Mouse (Mus musculus) megakaryocyte, embryonic 14.5 days (primary cell): ENCODE measurements around the gene Zfp691. TPM values are rescaled to one million over a fixed set of nuclear protein-coding genes. Genes with fewer than 3 reads are reported as not detected.

Source experiments
- H3K27me3 ChIP-seq: replicated peaks from 2 replicates; pipeline ENCODE3; 2012; ENCODE audit warnings: inconsistent platforms
- H3K36me3 ChIP-seq: replicated peaks from 2 replicates; pipeline ENCODE3; 2012; ENCODE audit warnings: low read length, inconsistent platforms, mixed read lengths
- H3K4me1 ChIP-seq: 2 replicates; pipeline ENCODE4 v1.6.1; 2012; ENCODE audit warnings: inconsistent platforms
- H3K4me3 ChIP-seq: replicated peaks from 2 replicates; pipeline ENCODE3; 2012; ENCODE audit warnings: moderate library complexity, mild to moderate bottlenecking, inconsistent platforms
- H3K9me3 ChIP-seq: 2 replicates; pipeline ENCODE4 v1.6.1; 2012; ENCODE audit warnings: inconsistent platforms
- FLI1 ChIP-seq: IDR thresholded peaks from 2 replicates; pipeline ENCODE4 v1.6.1; 2012; ENCODE audit warnings: low read length, inconsistent platforms, mixed read lengths
- GATA1 ChIP-seq: IDR thresholded peaks from 3 replicates; pipeline ENCODE4 v1.6.1; 2012; ENCODE audit warnings: mixed read lengths, low read length, inconsistent platforms, borderline replicate concordance
- polyA plus RNA-seq: library from polyadenylated mRNA; stranded (reverse); fragments of >175 nt; gene quantifications from 2 replicates; pipeline ENCODE4 v1.2.3, GENCODE M21; 2012; ENCODE audit warnings: low replicate concordance; ENCODE audit not compliant: insufficient read depth

The Zfp691 gene
- polyA plus RNA-seq, 1 experiment: 9.7 TPM

DNA sequence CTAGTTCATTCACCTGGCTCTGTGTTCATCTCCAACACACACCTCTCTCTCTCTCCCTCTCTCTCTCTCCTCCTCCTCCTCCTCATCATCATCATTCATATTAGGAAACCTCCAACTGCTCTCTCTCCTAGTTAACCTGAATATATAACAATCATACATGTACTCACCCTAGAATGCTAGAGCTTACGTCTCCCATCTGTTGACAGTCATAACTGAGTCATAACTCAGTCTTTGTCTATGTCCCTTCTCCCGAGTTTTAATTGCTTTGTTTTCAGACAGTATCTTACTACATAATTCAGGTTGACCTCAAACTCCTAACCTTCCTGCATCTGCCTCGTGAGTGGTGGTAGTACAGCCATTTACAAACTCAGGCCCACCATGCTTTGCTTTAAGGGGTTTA is 17.3 kb upstream of the Zfp691 start:
- Histone ChIP-seq H3K27me3 (peaks cover 32% of the 10 kb centered on the region), H3K9me3 (no peaks in the 10 kb centered on the region), H3K4me3 (no peak overlapping the region), H3K4me1 (peaks cover 26% of the 10 kb centered on the region), H3K36me3 (no peaks in the 10 kb centered on the region)
- TF ChIP-seq GATA1 (no peak), FLI1 (no peak)

DNA sequence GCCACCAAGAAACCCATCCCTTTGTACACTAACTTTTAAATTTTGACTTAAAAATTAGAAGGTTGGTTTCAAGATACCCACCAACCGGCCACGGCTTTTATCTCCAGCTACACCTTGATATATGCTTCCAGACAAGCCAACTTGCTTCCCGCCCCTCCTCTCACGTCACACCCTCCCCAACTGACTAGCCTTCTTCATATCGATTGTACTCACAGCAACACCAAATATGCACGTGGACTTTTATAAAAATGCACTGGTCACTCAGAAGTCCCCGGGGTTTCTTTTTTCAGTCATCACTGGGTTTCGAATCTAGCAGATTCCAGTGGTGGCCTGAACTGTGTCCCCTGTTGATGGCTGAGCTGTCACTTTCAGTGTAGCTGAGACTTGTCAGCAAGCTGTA is 16.6 kb upstream of the Zfp691 start:
- peaks cover 37% of the 10 kb centered on the region for H3K27me3 ChIP-seq
- no peak for TF ChIP-seq FLI1
- TF ChIP-seq GATA1: no peak
- H3K9me3 ChIP-seq: no peaks in the 10 kb centered on the region
- no peak overlapping the region for H3K4me3 ChIP-seq
- H3K36me3 ChIP-seq: no peaks in the 10 kb centered on the region
- H3K4me1 ChIP-seq: peaks cover 19% of the 10 kb centered on the region

DNA sequence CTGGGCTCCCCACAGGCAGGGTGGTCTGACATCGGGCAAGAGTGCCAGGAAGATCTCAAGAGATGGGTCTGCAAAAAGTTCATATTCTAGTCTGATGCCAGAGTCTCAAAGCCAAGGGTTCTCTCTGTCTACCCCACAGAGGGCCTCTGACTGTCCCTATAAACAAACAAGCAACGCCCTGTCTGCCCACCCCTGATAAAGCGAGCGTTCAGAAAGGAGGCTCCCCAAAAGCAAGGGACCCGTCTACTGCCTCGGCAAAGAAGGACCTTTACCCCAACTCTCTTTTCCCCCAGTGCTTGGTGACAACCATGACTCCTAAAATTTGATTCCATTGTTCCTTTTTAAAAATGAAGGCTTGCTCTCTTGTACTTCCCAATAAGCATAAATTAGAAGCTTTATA is 15.9 kb upstream of the Zfp691 start, which contains the start of gene Ermap:
Gene Ermap, minus strand, starts transcription at position 148 of the 400 bp plus-strand sequence.
- no peak for TF ChIP-seq GATA1
- no peak for TF ChIP-seq FLI1
- Histone ChIP-seq H3K9me3 (no peaks in the 10 kb centered on the region), H3K4me3 (no peak within 1 kb of the TSS), H3K4me1 (peaks cover 17% of the 10 kb centered on the region), H3K36me3 (no peaks in the 10 kb centered on the region), H3K27me3 (peaks cover 40% of the 10 kb centered on the region)

DNA sequence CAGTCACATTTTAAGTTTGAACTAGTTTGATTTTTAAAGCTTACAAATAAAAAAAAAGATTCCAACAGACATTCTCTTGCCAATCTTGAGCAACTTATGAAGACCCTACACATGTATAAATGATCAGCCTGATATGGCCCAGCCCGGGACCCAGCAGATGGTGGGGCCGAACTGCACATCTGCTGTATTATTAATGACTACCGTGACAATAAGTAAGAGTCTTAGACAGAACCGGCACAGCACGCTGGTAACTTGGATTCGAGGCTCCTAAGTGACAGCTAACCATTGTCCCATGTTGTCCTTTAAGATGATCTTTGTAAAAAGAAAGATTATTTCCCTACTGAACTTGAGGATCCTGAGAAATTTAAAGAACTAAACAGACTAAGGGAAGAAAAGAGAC is 15.4 kb upstream of the Zfp691 start:
- TF ChIP-seq GATA1 (no peak), FLI1 (no peak)
- Histone ChIP-seq H3K27me3 (peaks cover 43% of the 10 kb centered on the region), H3K4me1 (peaks cover 12% of the 10 kb centered on the region), H3K36me3 (no peaks in the 10 kb centered on the region), H3K4me3 (no peak overlapping the region), H3K9me3 (no peaks in the 10 kb centered on the region)

DNA sequence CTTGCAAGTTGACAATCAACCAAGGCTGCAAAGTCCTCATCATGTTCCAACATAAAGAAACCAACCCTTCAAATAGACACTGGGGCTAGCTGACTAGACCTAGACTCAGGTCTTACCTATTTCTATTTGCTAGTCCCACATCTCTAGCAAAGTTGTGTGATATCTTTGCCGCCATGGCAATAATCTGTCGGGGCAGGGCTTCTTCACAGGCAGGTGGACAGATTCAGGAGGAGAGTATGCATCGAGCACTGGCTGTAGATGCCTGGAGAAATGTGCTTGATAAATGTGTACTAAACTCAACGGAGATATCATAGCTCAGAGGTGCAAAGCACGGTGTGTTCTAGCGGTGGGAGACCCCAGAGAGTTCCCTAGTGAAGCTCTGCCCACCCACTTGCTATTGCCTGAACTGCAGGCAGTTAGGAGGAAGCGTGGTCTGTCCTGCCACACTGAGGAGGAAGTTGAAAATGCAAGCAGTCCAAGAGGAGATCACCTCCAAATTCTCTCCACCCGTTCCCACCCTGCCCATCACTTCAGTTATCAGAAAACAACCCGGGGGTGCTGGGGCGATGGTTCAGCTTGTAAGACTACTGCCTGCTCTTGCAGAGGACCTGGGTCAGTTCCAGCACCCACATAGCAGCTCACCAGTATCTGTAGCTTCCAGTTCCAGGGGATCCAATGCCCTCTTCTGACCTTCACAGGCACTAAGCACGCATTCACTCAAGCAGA is 14.2 kb upstream of the Zfp691 start:
- peaks cover 14% of the 10 kb centered on the region for H3K4me1 ChIP-seq
- TF ChIP-seq GATA1 (no peak), FLI1 (no peak)
- H3K4me3 ChIP-seq: no peak overlapping the region
- peaks cover 44% of the 10 kb centered on the region for H3K27me3 ChIP-seq
- no peaks in the 10 kb centered on the region for H3K9me3 ChIP-seq
- H3K36me3 ChIP-seq: no peaks in the 10 kb centered on the region

DNA sequence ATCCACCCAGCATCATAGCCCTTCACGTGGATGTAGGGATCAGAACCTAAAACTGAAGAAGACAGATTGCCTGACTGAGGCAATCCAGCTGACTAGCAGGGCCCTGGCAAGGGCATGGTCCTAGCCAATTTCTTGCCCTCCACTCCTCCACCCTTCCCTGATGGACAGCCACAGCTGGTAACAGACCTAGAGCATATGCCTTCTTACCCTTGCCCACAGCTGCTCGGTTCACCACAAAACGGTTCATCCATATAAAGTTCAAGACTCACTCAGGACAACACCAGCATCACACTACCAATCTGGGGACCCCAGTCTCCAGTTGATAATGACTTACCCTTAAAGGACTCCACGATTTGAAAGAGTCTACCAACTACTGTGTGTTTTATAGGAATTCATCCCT is 11.8 kb upstream of the Zfp691 start:
- TF ChIP-seq FLI1 (no peak), GATA1 (no peak)
- peaks cover 27% of the 10 kb centered on the region for H3K4me1 ChIP-seq
- no peaks in the 10 kb centered on the region for H3K36me3 ChIP-seq
- no peak overlapping the region for H3K4me3 ChIP-seq
- no peaks in the 10 kb centered on the region for H3K9me3 ChIP-seq
- peaks cover 58% of the 10 kb centered on the region for H3K27me3 ChIP-seq

DNA sequence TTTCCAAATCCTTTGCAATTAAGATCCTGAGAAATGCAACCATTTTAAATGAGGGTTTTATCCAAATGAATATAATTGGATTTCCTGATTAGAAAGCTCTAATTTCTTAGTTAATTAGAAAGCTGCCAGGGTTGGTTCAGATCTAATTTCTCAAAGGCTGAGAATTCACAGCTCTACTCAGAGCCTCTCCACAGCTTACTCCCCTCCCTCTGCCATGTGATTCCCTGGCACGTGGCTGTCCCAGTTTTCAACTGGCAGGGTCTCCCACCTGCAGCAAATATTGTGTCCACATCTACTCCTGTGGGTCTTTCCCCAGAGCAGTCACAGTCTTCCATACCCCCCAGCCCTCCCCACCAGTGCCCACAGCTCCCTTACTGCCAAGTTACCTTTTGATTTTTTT is 9.5 kb upstream of the Zfp691 start:
- no peak overlapping the region for H3K4me3 ChIP-seq
- H3K4me1 ChIP-seq: peaks cover 37% of the 10 kb centered on the region
- peaks cover 55% of the 10 kb centered on the region for H3K27me3 ChIP-seq
- no peaks in the 10 kb centered on the region for H3K36me3 ChIP-seq
- no peak for TF ChIP-seq FLI1
- TF ChIP-seq GATA1: no peak
- no peaks in the 10 kb centered on the region for H3K9me3 ChIP-seq

DNA sequence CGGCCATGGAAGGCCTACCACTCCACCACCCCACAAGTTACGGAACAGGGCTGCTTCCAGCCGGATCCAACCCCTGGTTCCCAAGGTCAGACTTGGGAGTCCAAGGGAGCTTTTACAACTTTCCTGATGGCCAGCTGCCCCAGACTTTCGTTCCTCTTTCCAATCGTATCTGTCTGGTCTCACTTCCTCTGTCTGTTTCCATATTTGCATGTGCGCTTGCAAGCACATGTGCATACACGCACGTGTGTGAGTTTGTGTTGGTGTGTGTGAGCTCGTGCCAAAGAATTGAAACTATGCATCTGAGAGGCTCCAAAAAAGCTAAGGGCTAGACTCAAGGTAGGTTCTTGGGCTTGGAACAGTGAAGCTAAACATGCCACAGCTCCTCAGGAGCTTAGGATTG is 7.5 kb upstream of the Zfp691 start:
- Histone ChIP-seq H3K27me3 (peaks cover 47% of the 10 kb centered on the region), H3K4me1 (peaks cover 37% of the 10 kb centered on the region), H3K4me3 (no peak overlapping the region), H3K36me3 (no peaks in the 10 kb centered on the region), H3K9me3 (no peaks in the 10 kb centered on the region)
- TF ChIP-seq FLI1 (no peak), GATA1 (no peak)

DNA sequence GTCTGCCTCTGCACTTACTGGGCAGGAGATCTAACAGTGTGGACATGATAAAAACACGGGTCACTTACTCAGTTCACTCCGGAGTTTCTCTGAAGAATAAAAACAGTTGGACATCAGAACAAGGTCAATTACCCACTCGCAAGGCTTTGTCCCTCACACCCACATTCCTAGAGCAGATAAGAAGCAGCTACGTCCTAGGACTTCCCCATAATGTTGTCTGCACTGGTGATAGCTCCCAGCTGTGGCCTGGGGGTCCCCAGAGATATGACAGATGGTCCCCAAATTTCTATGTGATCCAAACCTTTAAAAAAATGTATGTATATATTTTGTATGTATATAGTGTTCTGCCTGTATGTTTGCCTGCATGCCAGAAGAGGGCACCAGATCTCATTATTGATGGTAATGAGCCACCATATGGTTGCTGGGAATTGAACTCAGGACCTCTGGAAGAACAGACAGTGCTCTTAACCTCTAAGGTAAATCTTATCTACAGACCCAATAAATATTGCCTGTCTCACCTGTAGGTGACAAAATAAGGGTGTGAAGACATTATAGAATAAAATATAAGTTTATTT is 6.2 kb upstream of the Zfp691 start:
- Histone ChIP-seq H3K27me3 (peaks cover 39% of the 10 kb centered on the region), H3K4me1 (peaks cover 37% of the 10 kb centered on the region), H3K9me3 (no peaks in the 10 kb centered on the region), H3K4me3 (no peak overlapping the region), H3K36me3 (no peaks in the 10 kb centered on the region)
- TF ChIP-seq FLI1 (no peak), GATA1 (no peak)

DNA sequence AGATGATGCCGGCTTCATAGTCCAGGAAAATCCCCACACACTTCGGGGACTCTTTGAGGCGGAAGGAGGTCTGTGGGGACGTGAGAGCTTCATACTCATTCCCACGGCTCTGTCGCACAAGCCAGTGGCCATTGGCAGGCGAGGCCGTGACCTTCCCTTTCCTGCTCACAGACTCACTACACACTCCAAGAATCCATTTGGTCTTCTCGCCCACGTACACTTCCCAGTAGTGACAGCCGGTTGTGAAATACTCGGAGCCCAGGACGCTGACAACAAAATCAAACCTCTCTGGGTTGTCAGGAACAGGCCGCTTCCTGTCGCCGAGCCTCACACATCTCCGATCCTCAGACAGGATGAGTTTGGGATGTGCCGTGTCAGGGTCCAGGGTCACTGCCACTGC is 4.3 kb upstream of the Zfp691 start:
- H3K27me3 ChIP-seq: peaks cover 28% of the 10 kb centered on the region
- peaks cover 38% of the 10 kb centered on the region for H3K4me1 ChIP-seq
- no peak overlapping the region for H3K4me3 ChIP-seq
- H3K9me3 ChIP-seq: no peaks in the 10 kb centered on the region
- no peaks in the 10 kb centered on the region for H3K36me3 ChIP-seq
- TF ChIP-seq GATA1 (no peak), FLI1 (no peak)

DNA sequence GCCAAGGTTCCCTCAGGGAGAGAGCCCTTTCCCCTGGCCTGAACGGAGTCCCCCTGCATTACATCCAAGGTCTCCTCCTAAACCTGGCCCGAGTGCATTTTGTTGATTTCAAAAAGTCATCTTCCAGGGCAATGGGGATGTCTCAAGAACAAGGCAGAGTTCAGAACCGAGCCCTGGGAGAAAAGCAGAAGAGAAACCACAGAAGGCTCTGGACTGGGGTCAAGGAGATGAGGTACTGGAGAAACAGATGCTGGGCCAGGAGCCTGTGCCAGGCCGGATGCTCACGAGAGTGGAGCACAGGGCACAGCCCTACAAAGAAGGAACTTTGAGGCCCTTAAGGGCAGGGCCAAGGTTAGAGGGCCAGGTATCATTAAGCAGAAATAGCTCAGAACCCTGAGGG is 3.7 kb upstream of the Zfp691 start:
- Histone ChIP-seq H3K9me3 (no peaks in the 10 kb centered on the region), H3K4me3 (no peak overlapping the region)
- TF ChIP-seq GATA1 (no peak), FLI1 (no peak)

More for the DNA sequence above, 3.7 kb upstream of the Zfp691 start:
- Histone ChIP-seq H3K4me1 (peaks cover 45% of the 10 kb centered on the region), H3K27me3 (peaks cover 22% of the 10 kb centered on the region), H3K36me3 (no peaks in the 10 kb centered on the region)
